ENCODE assay signal across 9 mouse cellular contexts in genomic region chr10:28955138-28955537, GRCm38 (mm10). TPM values are rescaled to one million over a fixed set of nuclear protein-coding genes. Genes with fewer than 3 reads are reported as not detected.
DNase-seq lines count a peak whose midpoint lies in the region; ATAC-seq and TF ChIP-seq lines count a peak whose summit lies in the region.
"Had no signal": no experiment of that assay in that cellular context is flagged by ENCODE, and none has a peak within 500 bp of the region (broad histone marks: within the 10 kb centered on the region; RNA-seq: fewer than 3 reads in every experiment).

No protein-coding gene starts in this region.

- H3K27me3 ChIP-seq in forebrain, embryonic 16.5 days (replicated peaks; ENCODE audit: control insufficient read depth, insufficient read depth, low read length): no peaks in the 10 kb centered on the region
- H3K27me3 ChIP-seq: limb, embryonic 12.5 days had no signal

- H3K9me3 ChIP-seq in ES-E14 (ENCODE audit: control insufficient read depth, insufficient read depth, low read depth, low read length): no peaks in the 10 kb centered on the region
- H3K9me3 ChIP-seq in forebrain, embryonic 16.5 days (ENCODE audit: control insufficient read depth, low read length): no peaks in the 10 kb centered on the region
- H3K9me3 ChIP-seq: limb, embryonic 12.5 days had no signal

- no peak overlapping the region for H3K4me3 ChIP-seq in ES-E14 (ENCODE audit: insufficient read depth in 1 of 2, low read depth in 1 of 2, low read length in 2 of 2, poor library complexity in 1 of 2, severe bottlenecking in 1 of 2)
- H3K4me3 ChIP-seq in forebrain, embryonic 16.5 days (replicated peaks; ENCODE audit: low read length): no peak overlapping the region
- H3K4me3 ChIP-seq: limb, embryonic 12.5 days had no signal

- in situ Hi-C loops in ES-E14 (cut with MboI; ENCODE audit: low sequenced_read_pairs in 2 of 2, unreplicated experiment in 2 of 2): no loop called here

- no peak overlapping the region for H3K4me2 ChIP-seq in forebrain, embryonic 16.5 days (ENCODE audit: low read length)
- H3K4me2 ChIP-seq: limb, embryonic 12.5 days had no signal

- no peak overlapping the region for H3K9ac ChIP-seq in ES-E14 (ENCODE audit: insufficient read depth, low read depth, low read length, poor library complexity, severe bottlenecking)
- no peak overlapping the region for H3K9ac ChIP-seq in forebrain, embryonic 16.5 days (replicated peaks; ENCODE audit: low read depth, low read length)
- H3K9ac ChIP-seq: limb, embryonic 12.5 days had no signal

- H3K27ac ChIP-seq in ES-E14 (ENCODE audit: insufficient read depth, low read depth, low read length, poor library complexity, severe bottlenecking): no peak overlapping the region
- no peak overlapping the region for H3K27ac ChIP-seq in forebrain, embryonic 16.5 days (ENCODE audit: low read length)
- H3K27ac ChIP-seq: limb, embryonic 12.5 days had no signal

- H3K4me1 ChIP-seq in ES-E14 (ENCODE audit: control insufficient read depth in 2 of 2, insufficient read depth in 2 of 2, low read length in 2 of 2, poor library complexity in 1 of 2): no peaks in the 10 kb centered on the region
- H3K4me1 ChIP-seq in forebrain, embryonic 16.5 days (replicated peaks; ENCODE audit: control insufficient read depth, insufficient read depth, low read length): no peaks in the 10 kb centered on the region
- H3K4me1 ChIP-seq: limb, embryonic 12.5 days had no signal

- 49% methylated on average over 4 of the region's 4 CpGs for WGBS in forebrain, embryonic 16.5 days

- H3K36me3 ChIP-seq in ES-E14 (ENCODE audit: control insufficient read depth, insufficient read depth, low read length, poor library complexity, severe bottlenecking): no peaks in the 10 kb centered on the region
- H3K36me3 ChIP-seq in forebrain, embryonic 16.5 days (ENCODE audit: control insufficient read depth, insufficient read depth): no peaks in the 10 kb centered on the region
- H3K36me3 ChIP-seq: limb, embryonic 12.5 days had no signal

- DNase-seq in B cell, adult 2 months: peak; percentile 3 to 4
- DNase-seq in ES-E14 (ENCODE audit: low read depth, low spot score): peak; percentile 44
- peak; percentile 77 to 79 for DNase-seq in kidney, postnatal 4 days
- DNase-seq in lung, adult 18-20 months: peak; percentile 5 to 11
- peak; percentile 81 for DNase-seq in retina, embryonic 14.5 days (ENCODE audit: low spot score)

- peak; percentile 78 for ATAC-seq in cerebellum, adult (ENCODE audit: insufficient number of reproducible peaks, low FRiP score, low TSS enrichment)
- peak; percentile 47; the same call in 1 of the 2 replicates for ATAC-seq in forebrain, embryonic 16.5 days
- no peak for ATAC-seq in erythroblast, adult 5-6 weeks (replicated peaks; ENCODE audit: low FRiP score, poor library complexity, severe bottlenecking)

TF ChIP-seq in ES-E14, 5 proteins besides CTCF, POLR2A, EP300 and RAD21:
- TF ChIP-seq MAFK (IDR thresholded peaks at IDR 0.05; ENCODE audit: insufficient read depth, low read depth, low read length) (no peak), ZC3H11A (IDR thresholded peaks at IDR 0.05; ENCODE audit: borderline replicate concordance, low read depth, low read length) (no peak), HCFC1 (IDR thresholded peaks at IDR 0.05; ENCODE audit: borderline replicate concordance, insufficient read depth, low read length) (no peak), ZNF384 (IDR thresholded peaks at IDR 0.05; ENCODE audit: low read depth, low read length) (no peak), CHD2 (IDR thresholded peaks at IDR 0.05; ENCODE audit: low read depth, low read length) (no peak)
TF ChIP-seq in ES-E14: peak in this region for 0.

RNA-seq across cellular contexts. Expression of gene 2310057J18Rik, which starts 31.0 kb away (rescaled TPM):
- not detected in 2 replicates for total RNA-seq in ES-E14 (2012; rRNA removed)
- polyA plus RNA-seq in forebrain, embryonic 16.5 days (2015; fragmentation: Nextera tagmentation; extraction: Ambion mirVana): not detected in 2 replicates
- total RNA-seq in erythroblast, adult 5-6 weeks (2015; ENCODE audit: low replicate concordance): not detected in 2 replicates
- total RNA-seq in erythroblast, adult 5-6 weeks (2017; ENCODE audit: low replicate concordance): not detected in 2 replicates
- polyA plus RNA-seq: limb, embryonic 12.5 days had no signal

Comparison
In these comparisons a context has a peak if more than half of its experiments do, and no peak if none do; other contexts are left out.
1. DNase-seq: peak in every context shown above with its lines; median percentile 81 in retina, embryonic 14.5 days; 78 in kidney, postnatal 4 days; 44 in ES-E14; 8 in lung, adult 18-20 months; 4 in B cell, adult 2 months.